ENCODE assay signal across 11 mouse cellular contexts in genomic region chr9:44537625-44538301, GRCm38 (mm10). TPM values are rescaled to one million over a fixed set of nuclear protein-coding genes. Genes with fewer than 3 reads are reported as not detected.
DNase-seq lines count a peak whose midpoint lies in the region; ATAC-seq lines count a peak whose summit lies in the region.
"Had no signal": no experiment of that assay in that cellular context is flagged by ENCODE, and none has a peak within 500 bp of the region (broad histone marks: within the 10 kb centered on the region; RNA-seq: fewer than 3 reads in every experiment).

No protein-coding gene starts in this region.

- H3K36me3 ChIP-seq in heart, embryonic 15.5 days: no peaks in the 10 kb centered on the region
- H3K36me3 ChIP-seq: limb, embryonic 13.5 days had no signal

- 48% methylated on average over 19 of the region's 19 CpGs for WGBS in heart, embryonic 15.5 days

- H3K27ac ChIP-seq in heart, embryonic 15.5 days: no peak overlapping the region
- H3K27ac ChIP-seq: hindbrain, embryonic 14.5 days; limb, embryonic 13.5 days had no signal

- no peak overlapping the region for H3K9ac ChIP-seq in heart, embryonic 15.5 days
- H3K9ac ChIP-seq: hindbrain, embryonic 14.5 days; limb, embryonic 13.5 days had no signal

- H3K9me3 ChIP-seq in heart, embryonic 15.5 days (replicated peaks): no peaks in the 10 kb centered on the region
- H3K9me3 ChIP-seq: limb, embryonic 13.5 days had no signal

- no peaks in the 10 kb centered on the region for H3K27me3 ChIP-seq in heart, embryonic 15.5 days
- H3K27me3 ChIP-seq: limb, embryonic 13.5 days had no signal

- ATAC-seq in heart, embryonic 15.5 days (replicated peaks; ENCODE audit: insufficient number of reproducible peaks, insufficient read depth, low FRiP score, low read depth): 0 out of 2 replicates have a peak, but pooled peaks have one; percentile 22
- peak; percentile 54 for ATAC-seq in megakaryocyte-erythroid progenitor cell, adult 5-6 weeks (replicated peaks; ENCODE audit: low FRiP score, low TSS enrichment, poor library complexity, severe bottlenecking)

- intact Hi-C loops in heart, postnatal 36 days (cut with DNase I): no loop called here

- 0 out of 2 replicates have a peak overlapping the region, but pooled peaks have one; percentile 10 for H3K4me2 ChIP-seq in heart, embryonic 15.5 days
- H3K4me2 ChIP-seq: hindbrain, embryonic 14.5 days; limb, embryonic 13.5 days had no signal

- H3K4me3 ChIP-seq in heart, embryonic 15.5 days: no peak overlapping the region
- H3K4me3 ChIP-seq: erythroblast, embryonic 14.5 days; limb, embryonic 13.5 days had no signal

- peaks cover 7% of the 10 kb centered on the region for H3K4me1 ChIP-seq in heart, embryonic 15.5 days (replicated peaks)

- peak; percentile 93 for DNase-seq in heart, adult 11 months
- no peak for DNase-seq in heart, postnatal 36 days
- peak; percentile 87 for DNase-seq in A20 (ENCODE audit: low read depth, low spot score)
- DNase-seq in adrenal gland, postnatal 25 days: no peak
- no peak for DNase-seq in right cerebral cortex, adult 2 months (ENCODE audit: low spot score in 2 of 2)
- DNase-seq in layer of hippocampus, postnatal 14 days (ENCODE audit: low spot score in 2 of 2): no peak

RNA-seq across cellular contexts. Expression of gene Cxcr5, which starts 23.9 kb away (rescaled TPM):
- under 1 TPM; 0.22 to 0.47 TPM for total RNA-seq in heart, postnatal 36 days (2021)
- 0.05 and 0.23 TPM in 2 replicates for polyA plus RNA-seq in heart, embryonic 15.5 days (2015; fragmentation: Nextera tagmentation; extraction: Ambion mirVana)
- 0.54 and 6.2 TPM in 2 replicates for total RNA-seq in megakaryocyte-erythroid progenitor cell, adult 5-6 weeks (2014; fragmentation: Nextera tagmentation)
- 0.08 and 1.8 TPM in 2 replicates for total RNA-seq in megakaryocyte-erythroid progenitor cell, adult 5-6 weeks (2017)
- 0.18 TPM in 1 of 2 replicates, not detected in the other for total RNA-seq in adrenal gland, postnatal 25 days (2021)
- total RNA-seq in layer of hippocampus, postnatal 14 days (2021): not detected
- polyA plus RNA-seq: erythroblast, embryonic 14.5 days; hindbrain, embryonic 14.5 days had no signal

RNA-seq across cellular contexts. Expression of gene Bcl9l, which starts 55.1 kb away (rescaled TPM):
- total RNA-seq in heart, postnatal 36 days (2021): 10 to 100 TPM; 44.6 to 59.4 TPM
- polyA plus RNA-seq in heart, embryonic 15.5 days (2015; fragmentation: Nextera tagmentation; extraction: Ambion mirVana): 9.1 and 12.6 TPM in 2 replicates
- 4.8 and 5.5 TPM in 2 replicates for total RNA-seq in megakaryocyte-erythroid progenitor cell, adult 5-6 weeks (2014; fragmentation: Nextera tagmentation)
- 0.52 and 3.7 TPM in 2 replicates for total RNA-seq in megakaryocyte-erythroid progenitor cell, adult 5-6 weeks (2017)
- 56.0 and 82.0 TPM in 2 replicates for total RNA-seq in adrenal gland, postnatal 25 days (2021)
- total RNA-seq in layer of hippocampus, postnatal 14 days (2021): 10 to 100 TPM; 76.1 to 76.3 TPM

Comparison
In these comparisons a context has a peak if more than half of its experiments do, and no peak if none do; other contexts are left out.
1. DNase-seq: peak in heart, adult 11 months (single experiment) and A20 (single experiment); none in heart, postnatal 36 days (0 of 2), adrenal gland, postnatal 25 days (single experiment), right cerebral cortex, adult 2 months (0 of 2) and layer of hippocampus, postnatal 14 days (0 of 2).